Mouse (Mus musculus) intestine, postnatal 0 days (tissue): ENCODE measurements around the gene Slc6a17. TPM values are rescaled to one million over a fixed set of nuclear protein-coding genes. Genes with fewer than 3 reads are reported as not detected.

Experiments used
- ATAC-seq: fragments of 200-750 bp; cut with Nextera tagmentation; 2 replicates; pipeline ENCODE4 v1.8.0; 2017; ENCODE audit warnings: mild to moderate bottlenecking, moderate TSS enrichment, moderate library complexity
- H3K27ac ChIP-seq: fragments of 300-500 bp; sonication (generic); 2 replicates; pipeline ENCODE4 v1.5.1; 2014; ENCODE audit warnings: mild to moderate bottlenecking, low read depth, low read length, moderate library complexity
- H3K27me3 ChIP-seq: fragments of 300-500 bp; sonication (generic); replicated peaks from 2 replicates; pipeline ENCODE4 v1.6.1; 2014; ENCODE audit warnings: low read length, mixed read lengths; ENCODE audit not compliant: control insufficient read depth, insufficient read depth
- H3K36me3 ChIP-seq: fragments of 300-500 bp; sonication (generic); 2 replicates; pipeline ENCODE4 v1.6.1; 2014; ENCODE audit warnings: mild to moderate bottlenecking, moderate library complexity; ENCODE audit not compliant: control insufficient read depth, insufficient read depth
- H3K4me1 ChIP-seq: fragments of 300-500 bp; sonication (generic); replicated peaks from 2 replicates; pipeline ENCODE4 v1.6.1; 2014; ENCODE audit warnings: antibody characterized with exemption, low read length, mixed read lengths; ENCODE audit not compliant: control insufficient read depth, insufficient read depth
- H3K4me2 ChIP-seq: fragments of 300-500 bp; sonication (generic); replicated peaks from 2 replicates; pipeline ENCODE4 v1.6.1; 2014; ENCODE audit warnings: low read depth, mild to moderate bottlenecking, moderate library complexity
- H3K4me3 ChIP-seq: fragments of 300-500 bp; sonication (generic); 2 replicates; pipeline ENCODE4 v1.5.1; 2014; ENCODE audit warnings: low read depth, low read length
- H3K9ac ChIP-seq: fragments of 300-500 bp; sonication (generic); 2 replicates; pipeline ENCODE4 v1.6.1; 2014; ENCODE audit warnings: mild to moderate bottlenecking, low read depth, low read length
- H3K9me3 ChIP-seq: fragments of 300-500 bp; sonication (generic); 2 replicates; pipeline ENCODE4 v1.6.1; 2016; ENCODE audit warnings: mixed run types; ENCODE audit not compliant: control insufficient read depth
- CTCF ChIP-seq: sonication (generic); IDR thresholded peaks from 2 replicates; pipeline ENCODE4 v1.5.1; 2016; ENCODE audit warnings: low read depth, mild to moderate bottlenecking, control low read depth, antibody characterized with exemption, moderate library complexity
- WGBS: fragments of 180-500 bp; shearing (Covaris S2); extraction: QIAGEN DNeasy Blood & Tissue Kit; methylation state at CpG from one replicate; pipeline ENCODE4 v1.1.7; 2014; 5-methylcytosine and 5-hydroxymethylcytosine counted together
- polyA plus RNA-seq: library from polyadenylated mRNA; unstranded; fragments of >200 nt; fragmentation: Nextera tagmentation; extraction: Ambion mirVana; gene quantifications from 2 replicates; pipeline ENCODE4 v1.2.1, GENCODE M21; 2015

Slc6a17 gene
- polyA plus RNA-seq, 1 experiment from 2014 or later = 1.7 TPM

DNA sequence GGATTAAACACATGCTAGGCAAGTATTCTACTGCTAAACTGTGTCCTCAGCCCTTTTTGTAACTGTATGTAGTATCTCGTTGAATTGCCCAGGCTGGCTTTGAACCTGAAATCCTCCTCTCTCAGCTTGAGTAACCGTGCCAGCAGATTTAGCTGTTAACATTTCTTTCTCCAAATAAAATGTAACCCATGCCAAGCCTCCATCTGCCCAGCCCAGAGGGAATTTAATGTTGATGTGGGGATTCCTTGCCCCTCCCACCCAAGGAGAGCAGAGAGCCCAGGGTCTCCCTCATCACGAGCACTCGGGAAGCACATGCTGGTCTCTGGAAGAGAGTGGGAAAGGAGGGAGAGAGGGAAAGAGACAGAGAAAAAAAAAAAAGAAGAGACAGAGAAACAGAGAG is 24.8 kb upstream of the Slc6a17 start:
- H3K36me3 ChIP-seq = no peaks in the 10 kb centered on the region
- 0 out of 2 replicates have a peak, but pooled peaks cover 5% of the 10 kb centered on the region for H3K27me3 ChIP-seq
- H3K9me3 ChIP-seq = no peaks in the 10 kb centered on the region
- ATAC-seq = no peak
- no peak overlapping the region for H3K27ac ChIP-seq
- no peak overlapping the region for H3K4me3 ChIP-seq
- 57% methylated on average over 4 of the region's 4 CpGs for WGBS
- no peak for TF ChIP-seq CTCF
- H3K9ac ChIP-seq = no peak overlapping the region
- no peak overlapping the region for H3K4me2 ChIP-seq
- no peaks in the 10 kb centered on the region for H3K4me1 ChIP-seq

DNA sequence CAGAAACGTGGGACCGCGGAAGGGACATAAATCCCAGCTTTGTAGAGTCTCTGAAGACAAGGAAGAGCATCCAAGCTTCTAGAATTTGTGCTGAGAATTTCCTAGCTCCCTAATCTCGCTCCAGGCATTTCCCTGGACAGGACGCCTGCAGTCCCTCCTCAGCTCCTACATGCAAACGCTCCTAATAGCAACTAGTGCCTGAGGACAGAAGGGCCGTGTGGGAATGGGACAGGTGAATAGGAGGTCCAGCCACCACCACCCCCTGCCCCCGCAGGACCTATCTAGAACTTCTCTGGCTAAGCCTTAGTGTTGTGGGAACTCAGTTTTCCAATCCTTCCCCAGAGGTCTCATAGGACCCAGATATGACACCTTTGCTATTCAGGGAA is 19.7 kb upstream of the Slc6a17 start:
- Histone ChIP-seq H3K4me3 (no peak overlapping the region), H3K36me3 (no peaks in the 10 kb centered on the region), H3K27ac (no peak overlapping the region), H3K9ac (no peak overlapping the region), H3K9me3 (no peaks in the 10 kb centered on the region), H3K4me1 (no peaks in the 10 kb centered on the region), H3K27me3 (no peaks in the 10 kb centered on the region), H3K4me2 (peak overlapping the region; percentile 41; the same call in 1 of the 2 replicates)
- no peak for ATAC-seq
- no peak for TF ChIP-seq CTCF
- WGBS = 25% methylated on average over 8 of the region's 8 CpGs

DNA sequence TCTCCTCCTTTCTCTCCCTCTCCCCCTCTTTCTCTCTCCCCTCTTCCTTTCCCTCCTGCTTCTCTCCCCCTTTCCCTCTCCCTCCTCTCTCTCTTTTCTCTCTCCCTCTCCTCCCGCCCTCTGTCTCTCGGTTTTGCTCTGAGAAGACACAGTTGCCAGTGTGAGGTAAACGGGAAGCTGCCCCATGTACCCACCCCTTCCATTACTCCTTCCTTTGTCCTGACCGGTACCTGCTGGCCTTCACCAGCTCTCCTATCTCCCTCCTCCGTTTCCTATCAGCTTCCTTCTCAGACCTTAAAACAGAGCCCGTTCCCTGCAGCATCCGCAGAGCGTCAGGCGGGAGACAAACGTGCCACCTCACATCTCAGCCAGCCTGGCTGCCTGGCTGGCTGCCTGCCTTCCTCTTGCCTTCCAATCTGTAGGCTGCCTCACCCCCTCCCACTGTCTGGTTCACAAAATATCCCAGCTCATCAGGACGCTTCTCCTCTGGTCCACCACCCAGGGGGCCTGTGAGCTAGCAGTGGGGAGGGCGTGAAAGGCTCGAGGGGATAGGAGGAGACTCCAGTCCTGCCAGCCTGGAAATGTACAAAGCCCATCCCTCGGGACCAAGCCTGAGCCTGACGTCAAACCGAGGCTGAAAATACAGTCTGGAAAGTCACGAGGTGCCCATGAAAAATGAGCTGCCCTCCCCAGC is 19.1 kb upstream of the Slc6a17 start:
- H3K9me3 ChIP-seq = no peaks in the 10 kb centered on the region
- H3K4me2 ChIP-seq = peak overlapping the region; percentile 41
- H3K27ac ChIP-seq = no peak overlapping the region
- WGBS = 6% methylated on average over 17 of the region's 17 CpGs
- H3K36me3 ChIP-seq = no peaks in the 10 kb centered on the region
- H3K27me3 ChIP-seq = no peaks in the 10 kb centered on the region
- no peak overlapping the region for H3K9ac ChIP-seq
- H3K4me3 ChIP-seq = no peak overlapping the region
- no peak for TF ChIP-seq CTCF
- ATAC-seq = 0 out of 2 replicates have a peak, but pooled peaks have one; percentile 16
- no peaks in the 10 kb centered on the region for H3K4me1 ChIP-seq

DNA sequence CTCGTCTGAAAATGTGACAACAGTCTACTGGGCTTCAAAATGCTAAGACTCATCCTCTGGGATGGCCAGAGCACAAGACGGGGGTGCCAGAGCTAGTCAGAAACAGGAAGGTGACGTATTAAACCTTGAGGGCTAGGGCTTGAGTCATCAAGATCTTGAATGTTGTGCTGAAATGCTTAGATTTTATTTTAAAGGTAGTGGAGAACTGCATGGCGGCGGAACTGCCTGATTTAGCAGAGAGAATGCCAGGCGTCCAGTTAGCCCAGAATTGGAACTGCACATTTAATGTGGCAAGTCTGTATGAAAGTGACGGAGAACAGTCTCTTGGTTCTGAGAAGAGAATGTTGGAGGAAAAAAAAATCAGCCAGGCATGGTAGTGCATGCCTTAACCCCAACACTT is 17.1 kb upstream of the Slc6a17 start:
- Histone ChIP-seq H3K36me3 (no peaks in the 10 kb centered on the region), H3K27ac (no peak overlapping the region), H3K9me3 (no peaks in the 10 kb centered on the region), H3K9ac (no peak overlapping the region), H3K4me1 (no peaks in the 10 kb centered on the region), H3K4me2 (no peak overlapping the region), H3K4me3 (no peak overlapping the region), H3K27me3 (no peaks in the 10 kb centered on the region)
- TF ChIP-seq CTCF = no peak
- WGBS = 81% methylated on average over 7 of the region's 7 CpGs
- no peak for ATAC-seq

DNA sequence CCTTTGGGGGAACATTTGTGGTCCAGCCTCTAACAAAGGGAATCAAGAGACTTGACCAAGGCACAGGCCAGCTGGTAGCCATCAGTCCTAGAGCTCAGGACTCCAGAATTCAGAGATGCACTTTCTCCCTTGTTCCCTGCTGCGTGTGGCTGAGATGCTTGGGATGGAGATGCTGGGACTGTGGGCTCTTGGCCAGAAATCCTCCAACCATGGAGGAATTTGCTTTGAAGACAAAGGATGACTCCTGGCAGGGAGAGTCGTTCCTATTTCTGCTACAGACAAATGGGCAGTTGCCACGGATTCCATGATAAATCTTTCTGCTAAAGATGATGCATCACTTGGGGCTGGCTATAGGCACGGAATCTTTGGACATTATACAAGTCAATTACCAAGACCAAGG is 15.7 kb upstream of the Slc6a17 start:
- no peaks in the 10 kb centered on the region for H3K36me3 ChIP-seq
- H3K9me3 ChIP-seq = no peaks in the 10 kb centered on the region
- no peak for ATAC-seq
- TF ChIP-seq CTCF = no peak
- H3K27ac ChIP-seq = no peak overlapping the region
- 68% methylated on average over 4 of the region's 4 CpGs for WGBS
- no peaks in the 10 kb centered on the region for H3K4me1 ChIP-seq
- no peak overlapping the region for H3K4me3 ChIP-seq
- H3K9ac ChIP-seq = no peak overlapping the region
- H3K27me3 ChIP-seq = no peaks in the 10 kb centered on the region
- no peak overlapping the region for H3K4me2 ChIP-seq

DNA sequence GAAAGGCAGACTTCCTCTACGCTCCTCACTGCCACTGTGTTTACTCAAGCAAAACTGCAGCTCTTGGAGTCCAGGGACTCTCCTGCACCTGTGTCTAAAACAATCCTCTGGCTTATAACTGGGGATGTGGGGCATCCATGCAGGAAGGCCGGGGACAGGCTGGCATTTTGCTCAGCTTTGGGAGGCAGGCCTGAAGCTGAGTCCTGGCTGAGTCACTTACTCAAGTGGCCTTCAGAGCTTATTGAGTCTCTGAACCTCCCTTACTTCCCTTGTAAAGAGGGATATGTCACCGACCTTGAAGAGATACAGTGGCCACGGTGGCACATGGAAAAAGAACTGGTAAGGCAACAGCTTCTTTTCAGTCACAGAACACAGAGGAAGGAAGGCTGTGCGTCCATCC is 12.8 kb upstream of the Slc6a17 start:
- TF ChIP-seq CTCF = no peak
- Histone ChIP-seq H3K27ac (no peak overlapping the region), H3K9me3 (no peaks in the 10 kb centered on the region), H3K36me3 (no peaks in the 10 kb centered on the region), H3K4me1 (no peaks in the 10 kb centered on the region), H3K4me2 (no peak overlapping the region), H3K9ac (no peak overlapping the region), H3K4me3 (no peak overlapping the region), H3K27me3 (no peaks in the 10 kb centered on the region)
- no peak for ATAC-seq
- 77% methylated on average over 5 of the region's 5 CpGs for WGBS

DNA sequence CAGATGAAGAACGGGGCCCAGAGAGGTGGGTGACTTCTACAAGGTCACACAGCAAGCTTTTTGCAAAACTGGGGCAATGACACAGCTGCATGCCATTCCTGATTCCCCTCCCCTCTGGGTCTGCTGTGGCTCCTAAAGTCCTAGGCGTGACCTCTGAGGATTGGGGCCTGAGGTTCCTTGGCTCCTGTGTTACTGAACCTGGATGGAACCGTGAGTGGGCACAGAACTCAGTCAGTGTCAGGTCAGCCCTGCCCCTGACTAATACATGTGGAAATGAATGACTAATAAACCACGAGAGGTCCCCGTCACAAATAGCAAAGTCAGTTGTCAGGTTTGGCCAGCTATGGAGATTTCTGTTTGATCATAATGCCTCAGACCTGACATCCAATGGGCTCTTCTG is 11.4 kb upstream of the Slc6a17 start:
- Histone ChIP-seq H3K27ac (no peak overlapping the region), H3K9me3 (no peaks in the 10 kb centered on the region), H3K9ac (no peak overlapping the region), H3K4me3 (no peak overlapping the region), H3K36me3 (no peaks in the 10 kb centered on the region), H3K4me1 (no peaks in the 10 kb centered on the region), H3K27me3 (no peaks in the 10 kb centered on the region), H3K4me2 (no peak overlapping the region)
- no peak for ATAC-seq
- no peak for TF ChIP-seq CTCF
- WGBS = 68% methylated on average over 5 of the region's 5 CpGs
